Mouse (Mus musculus): Measurements from ENCODE around the gene Tnfrsf13c. TPM values are rescaled to one million over a fixed set of nuclear protein-coding genes. Genes with fewer than 3 reads are reported as not detected.
A peak's percentile ranks its signal among the peaks of the same experiment; 100 is the strongest.
"Not testable (repeated sequence)": the region's sequence is repeated elsewhere in the genome, so short reads cannot be mapped to it uniquely, and the experiment has no call there.

Gene Tnfrsf13c
- total RNA-seq (2021), result 1 to 10 TPM in 1 of 2 experiments, under 1 TPM in 1; 0.65 to 1.5 TPM
- long read RNA-seq, experiment 1, result 0 reads
- long read RNA-seq, experiment 2, result 0 reads

- no peak for DNase-seq (ENCODE audit: low spot score in 2 of 2)
Measured at GRCm38 (mm10) chr15:82223657-82224601, at the start of gene Tnfrsf13c. Tnfrsf13c (minus strand) TSS chr15:82224369.

DNA sequence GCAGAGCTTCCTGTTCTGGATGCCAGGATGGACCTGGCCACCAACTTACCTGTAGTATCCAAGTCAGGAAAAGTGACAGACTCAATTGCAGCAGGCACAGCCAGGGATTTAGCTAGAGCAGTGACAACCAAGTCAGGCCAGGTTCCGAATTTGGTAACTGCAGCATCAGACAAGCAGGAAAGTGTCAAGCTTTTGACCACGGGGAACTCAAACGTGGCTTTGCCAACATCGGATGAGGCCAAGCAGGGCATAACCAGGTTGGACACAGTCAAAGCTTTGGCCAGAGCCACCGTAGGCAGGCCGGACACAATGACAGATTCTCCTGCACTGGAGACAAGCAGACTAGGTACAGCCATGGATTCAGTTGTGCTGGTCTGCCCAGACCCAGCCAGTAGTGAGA lies 48.1 kb upstream of the Tnfrsf13c start:
- no peak for DNase-seq (ENCODE audit: low spot score in 2 of 2)

DNA sequence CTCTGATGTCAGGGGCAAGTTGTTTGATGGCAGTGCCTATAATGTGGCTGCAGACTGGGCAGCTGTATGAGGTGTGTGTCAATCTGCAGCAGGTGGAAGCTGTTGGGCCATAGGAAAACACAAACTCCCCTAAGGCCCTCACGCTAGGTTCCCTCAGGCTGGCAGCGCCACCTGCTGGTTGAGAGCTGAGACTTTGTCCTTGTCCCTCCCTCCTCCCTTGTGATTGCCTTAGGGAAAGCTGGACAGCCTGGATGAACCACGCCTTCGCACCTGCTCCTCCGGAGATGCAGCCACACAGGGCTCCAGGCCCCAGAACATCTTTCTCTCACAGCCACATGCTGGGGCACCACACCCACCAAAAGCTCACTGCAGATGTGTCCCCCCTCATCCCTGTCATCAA lies 47.0 kb upstream of the Tnfrsf13c start:
- peak; percentile 44 to 47 for DNase-seq (ENCODE audit: low spot score in 2 of 2)

DNA sequence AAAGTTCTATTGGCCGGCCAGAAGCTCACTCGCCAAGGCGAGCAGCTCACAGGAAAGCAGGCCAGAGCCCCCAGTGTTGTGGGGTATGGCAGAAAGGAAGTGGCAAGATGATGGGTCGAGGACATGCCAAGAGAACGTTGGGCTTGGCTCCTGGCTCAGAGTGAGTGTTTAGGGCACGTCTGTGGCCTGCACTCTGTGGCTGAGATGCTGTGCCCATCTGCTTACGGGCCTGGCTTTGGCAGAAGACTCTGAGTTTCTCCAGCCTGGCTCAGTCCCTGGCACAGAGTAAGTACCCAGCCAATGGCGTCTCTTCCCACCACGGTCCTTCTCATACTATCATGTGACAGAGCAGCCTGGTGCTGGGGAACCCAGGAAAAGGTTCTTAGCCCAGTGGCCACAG lies 44.6 kb upstream of the Tnfrsf13c start:
- no peak for DNase-seq (ENCODE audit: low spot score in 2 of 2)

DNA sequence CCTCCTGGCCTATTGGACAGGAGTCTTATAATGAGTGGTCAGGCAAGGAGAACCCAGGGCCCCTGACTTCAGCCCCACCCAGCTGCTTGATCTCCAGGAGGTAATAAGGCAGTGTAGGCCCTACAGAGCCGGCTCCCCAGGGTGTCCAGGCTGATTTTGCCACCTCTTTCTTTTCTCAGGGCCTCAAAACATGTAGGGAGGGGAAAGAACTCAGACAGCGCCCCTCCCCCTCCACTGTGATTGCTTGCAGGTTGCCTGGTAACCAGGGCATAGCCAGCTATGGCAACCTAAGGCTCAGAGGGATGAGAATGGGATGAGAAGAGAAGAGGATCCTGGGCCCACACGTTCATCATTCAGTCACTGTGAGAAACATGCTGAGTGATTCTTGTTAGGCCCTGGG lies 44.0 kb upstream of the Tnfrsf13c start:
- DNase-seq (ENCODE audit: low spot score in 2 of 2), result no peak

GRCm38 (mm10) chr15:82266356-82266755 lies 42.2 kb upstream of the Tnfrsf13c start:
- peak; percentile 28 to 31 for DNase-seq (ENCODE audit: low spot score in 2 of 2)

- peak; percentile 38 to 57 for DNase-seq (ENCODE audit: low spot score in 2 of 2)
Measured at GRCm38 (mm10) chr15:82259510-82259909, 35.3 kb upstream of the Tnfrsf13c start.

DNA sequence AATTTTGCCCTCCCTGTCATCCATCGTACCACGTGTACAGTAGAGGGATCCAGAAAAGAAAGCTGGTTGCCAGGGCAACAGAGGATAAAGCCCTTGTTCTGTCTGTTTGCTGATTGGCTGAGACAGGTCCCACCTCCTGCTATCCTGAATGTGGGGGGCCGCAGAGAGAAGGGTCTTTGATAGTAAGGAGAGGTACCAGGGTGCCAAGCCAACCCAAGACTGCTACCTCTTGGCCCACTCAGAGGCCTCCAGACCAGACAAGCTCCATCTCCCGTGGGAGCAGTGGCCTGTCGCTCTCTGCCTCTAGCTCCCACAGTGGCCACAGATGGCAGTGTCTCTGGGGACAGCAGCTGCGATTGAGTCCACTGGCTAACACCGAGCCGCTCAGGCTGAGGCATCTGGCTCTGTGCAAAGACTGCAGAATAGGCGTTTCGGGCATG lies 31.8 kb upstream of the Tnfrsf13c start:
- no peak for DNase-seq (ENCODE audit: low spot score in 2 of 2)

DNA sequence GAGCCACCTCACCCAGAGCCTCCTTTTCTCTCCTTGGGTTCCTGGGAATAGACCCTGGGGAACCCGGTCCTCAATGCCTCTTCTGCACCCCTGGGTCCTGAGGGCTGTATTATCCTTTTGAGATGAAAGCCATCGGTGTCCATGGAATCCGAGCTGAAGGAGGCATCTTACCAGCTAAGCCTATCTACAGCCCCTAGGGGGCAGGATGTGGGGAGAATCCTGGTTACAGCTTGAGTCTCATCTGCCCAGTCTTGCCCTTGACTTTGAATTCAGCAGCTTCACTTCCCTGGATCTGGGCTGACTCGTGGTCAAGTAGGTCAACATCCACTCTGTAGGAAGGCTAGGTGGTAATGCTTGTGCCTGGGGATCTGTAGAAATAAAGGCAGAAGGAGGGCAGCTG lies 31.1 kb upstream of the Tnfrsf13c start:
- no peak for DNase-seq (ENCODE audit: low spot score in 2 of 2)

DNA sequence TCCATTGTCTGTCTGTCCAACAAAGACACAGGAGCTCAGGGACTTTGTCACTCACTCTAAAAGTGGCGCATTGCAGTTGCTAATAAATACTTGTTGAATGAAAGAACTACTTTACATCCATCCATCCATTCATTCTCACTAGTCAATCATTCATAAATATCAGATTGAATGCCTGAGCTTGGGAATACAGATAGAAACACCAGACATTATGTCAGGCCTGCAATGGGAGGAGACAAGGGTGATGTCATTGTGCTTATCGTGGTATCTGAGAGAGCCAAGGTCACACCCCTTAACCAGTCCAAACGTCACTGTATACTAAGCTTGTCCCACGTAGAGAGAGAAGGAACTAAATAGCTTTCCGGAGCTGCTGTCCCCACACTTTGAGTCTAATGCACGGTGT lies 27.9 kb upstream of the Tnfrsf13c start, which contains the start of gene 1500009C09Rik:
TSS of gene 1500009C09Rik (plus strand) at position 301 of the 400 bp plus-strand sequence.
- DNase-seq (ENCODE audit: low spot score in 2 of 2), result no peak

GRCm38 (mm10) chr15:82251579-82251978 lies 27.4 kb upstream of the Tnfrsf13c start:
- DNase-seq (ENCODE audit: low spot score in 2 of 2), result no peak

- DNase-seq (ENCODE audit: low spot score in 2 of 2), result no peak
Measured at GRCm38 (mm10) chr15:82247131-82247776, 23.1 kb upstream of the Tnfrsf13c start.

- DNase-seq (ENCODE audit: low spot score in 2 of 2), result not testable (repeated sequence)
Measured at GRCm38 (mm10) chr15:82244805-82245161, 20.6 kb upstream of the Tnfrsf13c start.

DNA sequence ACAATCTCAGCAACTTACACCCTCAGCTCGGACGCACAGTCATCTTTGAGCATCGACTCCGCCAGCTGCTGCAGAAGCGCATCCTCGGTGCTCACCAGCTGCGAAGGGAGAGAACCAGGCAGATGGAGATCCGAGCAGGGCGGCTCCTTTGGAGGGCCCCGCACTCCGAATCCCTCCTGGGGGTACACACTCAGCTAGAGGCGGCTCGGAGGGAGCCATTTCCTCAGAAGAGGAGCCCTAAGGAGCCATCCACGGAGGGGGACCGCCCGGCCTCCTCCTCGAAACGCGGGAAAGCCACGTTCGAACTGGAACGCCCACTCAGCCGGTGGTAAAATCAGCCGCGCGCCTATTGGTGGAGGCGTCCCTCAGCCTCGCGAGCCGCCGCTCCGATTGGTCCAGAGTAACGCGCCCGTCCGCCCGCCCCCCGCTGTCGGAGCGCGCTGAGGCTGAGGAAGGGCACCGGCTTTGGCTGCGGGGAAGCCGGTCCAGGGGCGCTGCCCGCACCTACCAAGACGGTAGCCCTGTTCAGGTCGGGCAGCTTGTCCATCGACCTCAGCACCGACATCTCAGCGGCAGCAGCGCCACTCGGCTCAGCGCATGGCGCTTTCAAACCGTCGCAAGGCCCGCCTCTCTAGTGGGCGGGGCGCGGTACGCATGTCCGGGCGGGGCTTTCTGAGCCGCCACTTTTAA lies 20.1 kb upstream of the Tnfrsf13c start, which contains the start of gene Cenpm:
TSS of gene Cenpm (minus strand) at position 634 of the 690 bp plus-strand sequence.
- peak; percentile 79 to 87 for DNase-seq (ENCODE audit: low spot score in 2 of 2)

DNA sequence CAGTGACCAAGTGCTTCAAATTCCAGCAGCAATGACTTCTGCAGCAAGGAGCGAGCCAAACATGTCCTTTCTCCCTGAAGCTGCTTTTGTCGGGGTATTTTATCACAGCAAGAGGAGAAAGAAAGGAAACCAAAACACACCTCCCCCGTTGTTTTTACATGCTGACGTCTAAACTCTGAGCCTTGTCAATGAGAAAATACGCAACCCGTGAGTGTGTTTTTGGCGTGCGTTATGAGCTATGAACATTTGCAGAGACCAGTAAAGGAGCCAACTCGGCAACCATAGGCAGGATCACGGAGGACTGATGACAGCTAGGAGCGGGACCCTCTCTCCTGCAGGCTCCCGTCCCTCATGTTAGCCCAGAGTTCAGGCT lies 19.6 kb upstream of the Tnfrsf13c start:
- DNase-seq (ENCODE audit: low spot score in 2 of 2), result no peak

GRCm38 (mm10) chr15:82243311-82243710 lies 19.1 kb upstream of the Tnfrsf13c start:
- no peak for DNase-seq (ENCODE audit: low spot score in 2 of 2)

DNA sequence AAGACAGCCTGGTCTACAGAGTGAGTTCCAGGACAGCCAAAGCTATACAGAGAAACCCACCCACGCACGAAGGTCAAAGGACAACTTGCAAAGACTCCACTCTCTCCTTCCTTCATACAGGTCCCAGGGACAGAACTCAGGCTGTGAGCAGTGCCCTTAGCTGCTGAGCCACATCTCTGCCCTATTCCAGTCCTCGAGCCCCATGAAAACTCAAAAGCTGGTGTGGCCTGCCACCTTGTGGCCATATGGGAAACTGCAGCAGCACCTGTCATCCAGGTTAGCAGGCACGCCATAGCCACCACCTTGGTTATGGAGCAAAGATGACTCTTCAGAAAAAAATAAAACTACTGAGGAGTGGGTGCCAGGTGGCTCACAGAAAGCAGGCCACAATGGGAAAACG lies 12.4 kb upstream of the Tnfrsf13c start:
- peak; percentile 62 to 75 for DNase-seq (ENCODE audit: low spot score in 2 of 2)

- DNase-seq (ENCODE audit: low spot score in 2 of 2), result no peak
Measured at GRCm38 (mm10) chr15:82235661-82236060, 11.5 kb upstream of the Tnfrsf13c start.

GRCm38 (mm10) chr15:82232651-82233050 lies 8.5 kb upstream of the Tnfrsf13c start:
- DNase-seq (ENCODE audit: low spot score in 2 of 2), result no peak

GRCm38 (mm10) chr15:82231591-82232378 lies 7.6 kb upstream of the Tnfrsf13c start:
- DNase-seq (ENCODE audit: low spot score in 2 of 2), result no peak

DNA sequence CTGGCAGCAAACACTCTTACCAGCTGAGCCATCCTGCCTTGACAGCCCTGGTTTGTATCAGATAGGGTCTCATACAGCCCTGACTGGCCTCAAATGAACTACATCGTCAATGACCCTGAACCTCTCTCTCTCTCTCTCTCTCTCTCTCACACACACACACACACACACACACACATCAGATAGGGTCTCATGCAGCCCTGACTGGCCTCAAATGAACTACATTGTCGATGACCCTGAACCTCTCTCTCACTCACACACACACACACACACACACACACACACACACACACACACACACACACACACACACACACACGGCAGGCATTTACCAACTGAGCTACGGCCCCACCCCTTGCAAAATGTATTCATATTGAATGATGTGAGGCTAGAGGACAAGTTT lies 6.9 kb upstream of the Tnfrsf13c start:
- DNase-seq (ENCODE audit: low spot score in 2 of 2), result no peak

Measured in adrenal gland, postnatal 4 days (tissue).